Comparison of ENCODE assay signal across 8 mouse cellular contexts in the genomic region with DNA sequence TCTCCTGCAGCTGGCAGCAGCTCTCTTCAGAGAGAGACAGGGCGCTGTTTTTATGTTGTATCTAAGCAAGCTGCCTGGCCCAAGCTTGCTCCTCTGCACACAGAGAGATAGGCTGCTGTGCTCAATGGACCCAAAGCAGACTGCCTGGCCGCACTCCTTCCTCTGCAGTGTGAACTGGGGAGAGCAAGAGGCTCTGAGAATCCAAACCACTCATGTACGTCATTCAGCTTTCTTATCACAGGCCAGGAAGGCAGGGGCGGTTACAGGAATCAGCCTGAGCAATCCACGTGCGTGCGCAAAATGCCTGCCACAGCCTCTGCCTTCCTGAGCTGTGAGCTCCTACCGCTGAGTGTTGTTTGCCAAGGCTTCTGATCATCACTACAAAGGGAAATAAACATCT. TPM values are rescaled to one million over a fixed set of nuclear protein-coding genes. Genes with fewer than 3 reads are reported as not detected.
DNase-seq lines count a peak whose midpoint lies in the region; ATAC-seq and TF ChIP-seq lines count a peak whose summit lies in the region.

No protein-coding gene starts in this region.

- peak overlapping the region; percentile 62 for H3K27ac ChIP-seq in hindbrain, embryonic 14.5 days
- peak overlapping the region; percentile 53; the same call in 1 of the 2 replicates for H3K27ac ChIP-seq in midbrain, embryonic 14.5 days (replicated peaks; ENCODE audit: low read depth, low read length)
- peak overlapping the region; percentile 54; the same call in 1 of the 2 replicates for H3K27ac ChIP-seq in stomach, postnatal 0 days (replicated peaks)

- H3K36me3 ChIP-seq in hindbrain, embryonic 14.5 days (replicated peaks; ENCODE audit: control insufficient read depth, insufficient read depth) = no peaks in the 10 kb centered on the region
- H3K36me3 ChIP-seq in midbrain, embryonic 14.5 days (ENCODE audit: control insufficient read depth, insufficient read depth, low read length) = no peaks in the 10 kb centered on the region
- no peaks in the 10 kb centered on the region for H3K36me3 ChIP-seq in stomach, postnatal 0 days (ENCODE audit: control insufficient read depth, insufficient read depth, low read length)

- no peaks in the 10 kb centered on the region for H3K27me3 ChIP-seq in hindbrain, embryonic 14.5 days (ENCODE audit: control insufficient read depth, insufficient read depth, low read length)
- no peaks in the 10 kb centered on the region for H3K27me3 ChIP-seq in midbrain, embryonic 14.5 days (ENCODE audit: control insufficient read depth, insufficient read depth, low read length)
- H3K27me3 ChIP-seq in stomach, postnatal 0 days (ENCODE audit: control insufficient read depth, insufficient read depth, low read length) = no peaks in the 10 kb centered on the region

- no peak overlapping the region; the same call in 1 of the 2 replicates for H3K9ac ChIP-seq in hindbrain, embryonic 14.5 days
- no peak overlapping the region for H3K9ac ChIP-seq in midbrain, embryonic 14.5 days (replicated peaks; ENCODE audit: low read length)
- H3K9ac ChIP-seq in stomach, postnatal 0 days (ENCODE audit: low read length) = 0 out of 2 replicates have a peak overlapping the region, but pooled peaks have one; percentile 14

- DNase-seq in urinary bladder, postnatal 14 days (ENCODE audit: low spot score) = peak; percentile 41
- DNase-seq in urinary bladder, adult 18-20 months (ENCODE audit: low spot score in 2 of 2) = no peak
- DNase-seq in hindbrain, embryonic 14.5 days (ENCODE audit: low spot score) = no peak
- DNase-seq in liver = peak; percentile 88
- peak; percentile 20 for DNase-seq in midbrain, embryonic 14.5 days
- DNase-seq in stomach, postnatal 0 days (ENCODE audit: low spot score) = peak; percentile 70
- no peak for DNase-seq in cerebellum, postnatal 36 days

- H3K4me2 ChIP-seq in hindbrain, embryonic 14.5 days (replicated peaks) = no peak overlapping the region
- H3K4me2 ChIP-seq in midbrain, embryonic 14.5 days (ENCODE audit: low read length) = no peak overlapping the region
- peak overlapping the region; percentile 12; the same call in 1 of the 2 replicates for H3K4me2 ChIP-seq in stomach, postnatal 0 days (replicated peaks; ENCODE audit: low read depth)

- no peak overlapping the region for H3K4me3 ChIP-seq in hindbrain, embryonic 14.5 days (replicated peaks; ENCODE audit: low read length)
- H3K4me3 ChIP-seq in midbrain, embryonic 14.5 days (replicated peaks; ENCODE audit: low read depth, low read length) = no peak overlapping the region
- H3K4me3 ChIP-seq in stomach, postnatal 0 days (ENCODE audit: low read depth, low read length) = no peak overlapping the region

- no peaks in the 10 kb centered on the region for H3K9me3 ChIP-seq in hindbrain, embryonic 14.5 days (ENCODE audit: control insufficient read depth, low read length)
- H3K9me3 ChIP-seq in midbrain, embryonic 14.5 days (ENCODE audit: control insufficient read depth, low read length) = no peaks in the 10 kb centered on the region
- H3K9me3 ChIP-seq in stomach, postnatal 0 days (ENCODE audit: control insufficient read depth, low read length) = no peaks in the 10 kb centered on the region

- 61% methylated on average over 8 of the region's 8 CpGs for WGBS in hindbrain, embryonic 14.5 days
- 68% methylated on average over 8 of the region's 8 CpGs for WGBS in midbrain, embryonic 14.5 days
- 53% methylated on average over 8 of the region's 8 CpGs for WGBS in stomach, postnatal 0 days

- peaks cover 29% of the 10 kb centered on the region for H3K4me1 ChIP-seq in hindbrain, embryonic 14.5 days (replicated peaks; ENCODE audit: control insufficient read depth, insufficient read depth, low read length)
- H3K4me1 ChIP-seq in midbrain, embryonic 14.5 days (ENCODE audit: control insufficient read depth, insufficient read depth, low read length) = 0 out of 2 replicates have a peak, but pooled peaks cover 2% of the 10 kb centered on the region
- peaks cover 15% of the 10 kb centered on the region; the same call in 1 of the 2 replicates for H3K4me1 ChIP-seq in stomach, postnatal 0 days (replicated peaks; ENCODE audit: control insufficient read depth, insufficient read depth)

- TF ChIP-seq EP300 in stomach, postnatal 0 days (optimal IDR thresholded peaks at IDR 0.05) = no peak

- no peak for TF ChIP-seq CTCF in stomach, postnatal 0 days (IDR thresholded peaks at IDR 0.05; ENCODE audit: low read depth)

- ATAC-seq in erythroblast, adult 5-6 weeks (replicated peaks; ENCODE audit: low FRiP score, poor library complexity, severe bottlenecking) = peak; percentile 59
- ATAC-seq in hindbrain, embryonic 14.5 days (ENCODE audit: low FRiP score) = no peak
- no peak for ATAC-seq in midbrain, embryonic 14.5 days (ENCODE audit: low FRiP score, low TSS enrichment)
- peak; percentile 38; the same call in 1 of the 2 replicates for ATAC-seq in stomach, postnatal 0 days (ENCODE audit: low FRiP score, low TSS enrichment)

RNA-seq across cellular contexts. Expression of gene Gpr146, which starts 5.3 kb away (rescaled TPM):
- 27.3 and 37.2 TPM in 2 replicates for total RNA-seq in erythroblast, adult 5-6 weeks (2015; ENCODE audit: low replicate concordance)
- total RNA-seq in erythroblast, adult 5-6 weeks (2017; ENCODE audit: low replicate concordance) = 49.4 and 58.3 TPM in 2 replicates
- polyA plus RNA-seq in hindbrain, embryonic 14.5 days (2014; fragmentation: Nextera tagmentation; extraction: Ambion mirVana) = 1.4 and 2.7 TPM in 2 replicates
- 1.2 and 1.8 TPM in 2 replicates for polyA plus RNA-seq in midbrain, embryonic 14.5 days (2014; fragmentation: Nextera tagmentation; extraction: Ambion mirVana)
- 3.5 TPM in 2 replicates for polyA plus RNA-seq in stomach, postnatal 0 days (2015; fragmentation: Nextera tagmentation; extraction: Ambion mirVana)

RNA-seq across cellular contexts. Expression of gene C130050O18Rik, which starts 22.3 kb away (rescaled TPM):
- total RNA-seq in erythroblast, adult 5-6 weeks (2015; ENCODE audit: low replicate concordance) = 1.9 and 2.1 TPM in 2 replicates
- total RNA-seq in erythroblast, adult 5-6 weeks (2017; ENCODE audit: low replicate concordance) = 2.9 and 4.3 TPM in 2 replicates
- polyA plus RNA-seq in hindbrain, embryonic 14.5 days (2014; fragmentation: Nextera tagmentation; extraction: Ambion mirVana) = 0.26 and 0.32 TPM in 2 replicates
- polyA plus RNA-seq in midbrain, embryonic 14.5 days (2014; fragmentation: Nextera tagmentation; extraction: Ambion mirVana) = 0.29 and 0.58 TPM in 2 replicates
- polyA plus RNA-seq in stomach, postnatal 0 days (2015; fragmentation: Nextera tagmentation; extraction: Ambion mirVana) = 0.41 and 0.46 TPM in 2 replicates

RNA-seq across cellular contexts. Expression of gene Cyp2w1, which starts 30.3 kb away (rescaled TPM):
- total RNA-seq in erythroblast, adult 5-6 weeks (2015; ENCODE audit: low replicate concordance) = not detected in 2 replicates
- total RNA-seq in erythroblast, adult 5-6 weeks (2017; ENCODE audit: low replicate concordance) = not detected in 2 replicates
- polyA plus RNA-seq in hindbrain, embryonic 14.5 days (2014; fragmentation: Nextera tagmentation; extraction: Ambion mirVana) = not detected in 2 replicates
- not detected in 2 replicates for polyA plus RNA-seq in midbrain, embryonic 14.5 days (2014; fragmentation: Nextera tagmentation; extraction: Ambion mirVana)
- polyA plus RNA-seq in stomach, postnatal 0 days (2015; fragmentation: Nextera tagmentation; extraction: Ambion mirVana) = 4.8 and 8.5 TPM in 2 replicates

RNA-seq across cellular contexts. Expression of gene Cox19, which starts 31.5 kb away (rescaled TPM):
- 4.2 and 6.5 TPM in 2 replicates for total RNA-seq in erythroblast, adult 5-6 weeks (2015; ENCODE audit: low replicate concordance)
- total RNA-seq in erythroblast, adult 5-6 weeks (2017; ENCODE audit: low replicate concordance) = 7.7 and 8.8 TPM in 2 replicates
- 110 and 113 TPM in 2 replicates for polyA plus RNA-seq in hindbrain, embryonic 14.5 days (2014; fragmentation: Nextera tagmentation; extraction: Ambion mirVana)
- 129 and 130 TPM in 2 replicates for polyA plus RNA-seq in midbrain, embryonic 14.5 days (2014; fragmentation: Nextera tagmentation; extraction: Ambion mirVana)
- 109 and 114 TPM in 2 replicates for polyA plus RNA-seq in stomach, postnatal 0 days (2015; fragmentation: Nextera tagmentation; extraction: Ambion mirVana)

RNA-seq across cellular contexts. Expression of gene Gper1, which starts 40.2 kb away (rescaled TPM):
- total RNA-seq in erythroblast, adult 5-6 weeks (2015; ENCODE audit: low replicate concordance) = not detected in 2 replicates
- not detected in 2 replicates for total RNA-seq in erythroblast, adult 5-6 weeks (2017; ENCODE audit: low replicate concordance)
- polyA plus RNA-seq in hindbrain, embryonic 14.5 days (2014; fragmentation: Nextera tagmentation; extraction: Ambion mirVana) = 7.5 TPM in 2 replicates
- polyA plus RNA-seq in midbrain, embryonic 14.5 days (2014; fragmentation: Nextera tagmentation; extraction: Ambion mirVana) = 9.2 and 9.6 TPM in 2 replicates
- 2.8 and 3.2 TPM in 2 replicates for polyA plus RNA-seq in stomach, postnatal 0 days (2015; fragmentation: Nextera tagmentation; extraction: Ambion mirVana)

Comparison
In these comparisons a context has a peak if more than half of its experiments do, and no peak if none do; other contexts are left out.
1. DNase-seq: peak in urinary bladder, postnatal 14 days (single experiment), liver (single experiment), midbrain, embryonic 14.5 days (single experiment) and stomach, postnatal 0 days (single experiment); none in urinary bladder, adult 18-20 months (0 of 2), hindbrain, embryonic 14.5 days (single experiment) and cerebellum, postnatal 36 days (0 of 2).
2. ATAC-seq: peak in erythroblast, adult 5-6 weeks (single experiment) and stomach, postnatal 0 days (single experiment); none in hindbrain, embryonic 14.5 days (single experiment) and midbrain, embryonic 14.5 days (single experiment).
3. Peak in every context shown above with its lines, with median percentiles within 50 percentile points of each other: H3K27ac ChIP-seq.